Mouse (Mus musculus) urinary bladder, postnatal 10 days (tissue): ENCODE data around the gene Fbxl15.

Experiments
- DNase-seq: peaks from one replicate; pipeline ENCODE4 v3.0.0; 2022; ENCODE audit warnings: low spot score

The Fbxl15 gene

GRCm38 (mm10) chr19:46328081-46329030 lies at the start of gene Fbxl15:
TSS of gene Fbxl15 (plus strand) at chr19:46328184.
- peak; percentile 67 for DNase-seq

DNA sequence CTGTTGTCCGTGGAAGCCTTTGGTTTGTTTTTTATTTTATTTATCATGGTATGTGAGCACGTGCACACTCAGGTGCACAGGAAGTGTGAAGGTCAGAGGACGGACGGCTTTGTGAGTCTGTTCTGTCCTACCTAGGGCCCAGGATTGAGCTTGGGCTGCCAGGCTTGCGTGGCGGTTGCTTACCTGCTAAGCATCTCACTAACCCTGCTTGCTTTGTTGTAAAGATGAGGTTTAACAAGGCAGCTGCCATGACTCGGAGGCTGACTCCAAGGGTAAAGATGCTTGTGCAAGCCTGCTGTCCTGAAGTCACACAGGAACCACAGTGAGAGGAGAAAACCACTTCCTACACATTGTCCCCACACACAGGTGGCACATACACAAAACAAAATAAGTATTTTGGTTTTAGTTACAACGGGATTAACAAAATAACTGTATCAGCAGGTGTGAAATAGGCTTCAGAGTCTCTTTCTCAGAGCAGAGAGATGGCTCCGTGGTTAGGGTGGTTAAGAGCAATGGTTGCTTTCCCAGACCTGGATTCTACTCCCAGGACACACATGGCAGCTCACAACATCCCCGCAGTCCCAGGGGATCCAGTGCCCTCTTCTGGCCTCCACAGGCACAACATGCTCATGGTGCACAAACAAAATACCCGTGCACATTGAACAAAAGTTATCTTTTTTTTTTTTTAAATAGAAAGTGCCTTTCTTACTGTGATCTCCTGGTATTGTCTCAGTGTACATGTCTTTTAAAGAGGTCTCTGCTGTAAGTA lies 45.7 kb upstream of the Fbxl15 start:
- DNase-seq: no peak

- DNase-seq: no peak
Measured at GRCm38 (mm10) chr19:46284686-46285085, 43.3 kb upstream of the Fbxl15 start.

GRCm38 (mm10) chr19:46285631-46286030 lies 42.4 kb upstream of the Fbxl15 start:
- DNase-seq: no peak

DNA sequence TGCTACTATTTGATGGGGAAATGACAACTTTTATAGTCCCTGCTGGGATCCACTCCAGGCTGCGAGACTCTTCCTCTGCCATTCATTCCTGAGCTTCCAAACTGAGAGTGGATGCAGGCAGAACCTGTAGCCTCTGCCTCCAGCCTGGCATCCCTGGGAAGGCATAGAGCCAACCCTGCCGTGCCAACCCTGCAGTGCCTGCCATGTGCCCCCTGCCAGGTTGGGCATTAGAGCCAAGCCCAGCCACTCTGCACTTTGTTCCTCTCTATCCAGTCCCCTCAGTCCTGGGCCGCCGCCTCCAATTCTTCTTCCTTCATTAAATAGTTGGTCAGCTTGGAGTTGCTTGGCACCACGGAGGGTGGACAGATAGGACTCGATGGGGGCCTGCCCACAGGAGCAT lies 41.9 kb upstream of the Fbxl15 start:
- DNase-seq: no peak

GRCm38 (mm10) chr19:46286926-46287325 lies 41.1 kb upstream of the Fbxl15 start:
- DNase-seq: no peak

DNA sequence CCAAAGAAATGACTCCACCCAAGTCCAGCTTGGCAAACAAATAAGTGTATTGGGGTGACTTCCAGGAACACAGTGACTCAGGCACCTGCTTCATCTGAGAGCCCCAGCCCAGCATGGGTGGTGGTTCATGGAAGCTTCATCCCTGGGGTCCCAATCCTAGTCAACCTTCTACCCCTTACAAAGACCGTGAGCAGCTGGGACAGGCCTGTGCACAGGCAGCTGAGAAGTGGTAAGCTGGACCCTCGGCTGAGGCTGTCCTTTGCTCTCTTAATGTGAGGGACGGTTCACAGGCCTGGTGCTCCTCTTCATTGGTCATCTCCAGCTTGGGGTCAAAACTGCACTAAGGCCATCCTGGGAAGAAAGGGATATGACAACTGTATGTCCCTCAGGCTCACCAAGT lies 40.4 kb upstream of the Fbxl15 start:
- no peak for DNase-seq

GRCm38 (mm10) chr19:46290535-46291105 lies 37.4 kb upstream of the Fbxl15 start:
- DNase-seq: no peak

DNA sequence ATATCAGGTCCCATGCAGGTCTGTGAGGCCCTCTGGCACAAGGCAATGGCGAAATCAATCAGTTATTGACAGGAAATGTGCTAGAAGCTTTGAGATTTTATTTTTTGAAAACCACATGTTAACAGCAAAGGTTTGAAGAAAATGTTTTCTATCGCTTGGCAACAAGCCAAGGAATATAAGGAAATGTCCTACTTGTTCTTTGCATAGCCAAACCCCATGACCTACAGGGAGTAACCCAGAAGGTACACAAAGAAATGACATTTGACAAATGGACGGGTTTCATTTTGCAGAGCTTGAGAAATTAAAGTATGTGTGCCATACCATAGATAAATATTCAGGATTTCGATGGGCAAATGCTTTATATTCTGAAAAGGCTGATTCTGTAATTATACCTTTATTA lies 31.0 kb upstream of the Fbxl15 start:
- no peak for DNase-seq

DNA sequence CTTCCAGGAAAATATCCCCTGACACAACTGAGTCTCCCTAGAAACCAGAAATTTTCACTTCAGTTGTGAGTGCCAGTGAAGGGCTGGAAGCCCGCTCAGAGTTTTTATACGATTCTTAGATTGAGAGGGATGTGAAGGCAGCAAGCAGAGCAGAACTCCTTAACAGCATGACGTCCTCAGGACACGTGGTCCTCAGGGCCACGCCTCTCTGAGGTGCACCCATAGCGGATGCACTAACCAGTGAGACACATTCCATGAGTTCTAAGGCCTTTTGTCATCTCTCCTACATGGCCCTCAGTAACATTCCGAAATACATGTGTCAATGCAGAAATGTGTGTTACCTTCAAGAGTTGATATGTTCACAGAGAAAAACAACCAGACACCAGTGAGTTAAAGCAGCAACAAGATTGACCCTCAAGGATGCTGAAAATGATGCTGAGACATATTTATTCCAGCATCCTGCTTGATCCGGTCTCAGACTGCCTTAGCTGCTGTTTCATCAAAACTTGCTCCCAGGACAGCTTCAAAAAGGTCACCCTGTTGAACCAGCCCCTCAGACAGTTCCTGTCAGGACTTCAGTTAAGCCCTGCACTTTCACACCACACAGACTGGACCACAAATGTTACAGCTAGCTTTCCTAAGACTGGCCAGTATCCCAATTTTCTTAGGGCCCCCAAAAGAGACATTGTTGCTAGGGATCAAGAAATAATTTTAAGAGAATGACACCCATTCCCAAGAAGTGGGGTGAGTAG lies 27.5 kb upstream of the Fbxl15 start:
- no peak for DNase-seq

DNA sequence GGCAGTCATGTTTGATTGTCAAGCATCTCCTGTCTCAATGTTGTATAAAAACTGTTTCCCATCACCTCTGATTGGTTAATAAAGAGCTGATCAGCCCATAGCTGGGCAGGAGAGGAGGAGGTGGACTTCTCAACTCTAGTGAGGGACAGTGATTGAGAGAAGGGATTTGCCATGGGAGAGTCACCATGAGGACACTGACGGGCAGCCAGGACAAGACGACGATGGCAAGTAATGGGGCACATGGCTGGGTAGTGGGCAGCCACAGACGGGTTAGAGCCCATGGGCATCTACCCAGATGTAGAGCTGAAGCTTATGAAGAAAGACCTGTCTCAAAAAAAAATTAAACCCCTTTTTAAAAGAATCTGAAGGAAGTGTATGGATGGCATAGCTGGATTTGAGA lies 25.4 kb upstream of the Fbxl15 start:
- no peak for DNase-seq

DNA sequence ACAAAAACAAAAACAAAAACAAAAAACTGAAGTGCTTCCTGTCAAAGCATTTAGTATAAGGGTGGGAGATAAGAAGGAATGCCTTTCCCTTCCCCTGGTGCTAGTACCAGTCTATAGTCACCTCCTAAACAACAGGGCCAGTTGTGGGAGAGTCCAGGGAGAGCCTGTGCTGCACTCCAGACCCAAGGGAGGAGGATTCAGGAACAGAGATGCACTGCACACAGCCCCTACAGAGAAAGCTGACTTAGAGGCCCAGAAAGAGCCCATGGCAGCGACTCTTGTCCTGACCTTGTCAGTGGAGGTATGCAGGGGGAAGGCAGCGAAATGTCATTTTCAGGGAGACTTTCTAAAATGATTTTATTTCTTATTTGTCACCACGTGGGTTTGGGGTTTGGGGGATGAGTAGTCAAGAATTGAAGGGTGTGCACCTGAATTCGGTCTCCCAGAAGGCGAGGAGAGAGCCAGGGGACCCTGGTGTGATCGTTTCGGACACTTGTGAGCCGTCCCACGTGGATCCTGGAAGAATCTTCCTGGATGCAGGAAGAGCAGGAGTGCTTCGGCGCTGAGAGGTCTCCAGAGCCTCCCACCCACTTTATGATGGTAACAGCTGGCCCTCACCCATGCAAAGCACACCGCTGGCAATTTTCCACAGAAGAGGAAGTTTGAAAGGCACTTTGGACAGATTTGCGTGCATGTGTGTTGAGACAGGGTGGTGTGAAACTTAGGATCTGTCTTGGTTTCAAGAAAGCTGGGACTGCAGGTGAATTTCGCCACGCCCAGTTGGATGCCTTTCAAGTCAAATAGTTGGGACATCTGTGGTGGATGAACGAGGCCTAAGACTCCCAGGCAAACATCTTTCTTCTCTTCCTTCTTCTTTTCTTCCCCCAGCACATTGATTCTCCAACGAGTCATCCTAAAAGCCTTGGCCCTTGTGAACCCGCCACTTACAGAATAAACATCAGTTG lies 24.5 kb upstream of the Fbxl15 start:
- no peak for DNase-seq

GRCm38 (mm10) chr19:46304216-46304841 lies 23.7 kb upstream of the Fbxl15 start, which contains the start of gene Nfkb2:
TSS of gene Nfkb2 (plus strand) at chr19:46304320.
- DNase-seq: peak; percentile 77

- DNase-seq: no peak
Measured at GRCm38 (mm10) chr19:46304908-46305333, 23.1 kb upstream of the Fbxl15 start.

GRCm38 (mm10) chr19:46305432-46306267 lies 22.3 kb upstream of the Fbxl15 start:
- DNase-seq: no peak

GRCm38 (mm10) chr19:46306268-46306610 lies 21.7 kb upstream of the Fbxl15 start:
- no peak for DNase-seq

DNA sequence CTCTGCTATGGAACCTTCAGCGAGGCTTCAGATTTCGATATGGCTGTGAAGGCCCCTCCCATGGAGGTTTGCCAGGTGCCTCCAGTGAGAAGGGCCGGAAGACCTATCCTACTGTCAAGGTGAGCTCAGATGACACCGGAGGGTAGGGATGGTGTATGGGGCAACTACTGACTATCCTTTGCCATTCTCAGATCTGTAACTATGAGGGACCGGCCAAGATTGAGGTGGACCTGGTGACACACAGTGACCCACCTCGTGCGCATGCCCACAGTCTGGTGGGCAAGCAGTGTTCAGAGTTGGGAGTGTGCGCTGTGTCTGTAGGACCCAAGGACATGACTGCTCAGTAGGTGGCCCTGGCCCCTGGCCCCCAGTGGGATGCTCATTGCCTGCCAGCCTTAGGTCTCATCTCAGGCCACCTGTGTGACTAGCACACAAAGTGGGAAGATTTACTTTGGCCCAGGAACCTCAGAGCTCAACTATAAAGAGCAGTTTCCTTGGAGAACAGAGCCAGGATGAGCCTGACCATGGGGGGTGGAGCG lies 21.2 kb upstream of the Fbxl15 start:
- no peak for DNase-seq

DNA sequence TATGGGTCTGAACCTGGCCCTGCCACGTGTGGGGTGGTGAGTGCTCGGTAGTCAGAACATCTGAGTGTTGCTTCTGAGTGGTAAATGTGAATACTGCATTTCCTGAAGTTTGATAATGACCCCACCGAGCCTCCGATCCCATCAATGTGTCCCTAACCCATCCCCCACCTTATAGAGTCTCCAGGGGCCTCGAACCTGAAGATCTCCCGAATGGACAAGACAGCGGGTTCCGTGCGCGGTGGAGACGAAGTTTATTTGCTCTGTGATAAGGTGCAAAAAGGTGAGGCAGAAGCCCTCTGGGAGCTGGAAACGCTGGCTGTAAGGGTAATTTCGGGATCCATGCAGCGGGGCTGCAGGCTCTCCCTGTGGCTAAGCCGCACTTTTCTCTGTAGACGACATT lies 20.2 kb upstream of the Fbxl15 start:
- no peak for DNase-seq

GRCm38 (mm10) chr19:46308303-46308702 lies 19.7 kb upstream of the Fbxl15 start:
- peak; percentile 8 for DNase-seq
